ENCODE assay signal across 28 mouse cellular contexts in the genomic region with DNA sequence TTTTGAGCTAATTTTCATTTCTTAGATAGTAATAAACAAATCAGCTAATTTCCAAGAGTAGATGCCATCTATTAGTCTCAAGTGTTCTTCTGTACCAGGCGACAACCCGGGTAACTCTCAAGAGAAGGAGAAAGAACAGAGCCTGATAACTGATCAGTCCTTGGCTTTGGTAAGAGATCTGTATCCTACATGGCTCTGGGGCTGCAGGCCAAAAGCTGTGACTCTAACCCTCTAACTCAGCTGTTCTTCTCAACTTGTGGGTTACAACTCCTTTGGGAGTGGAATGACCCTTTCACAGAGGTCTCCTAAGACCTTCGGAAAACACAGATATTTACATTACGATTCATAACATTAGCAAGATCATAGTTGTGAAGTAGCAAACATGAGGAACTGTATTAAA.
DNase-seq lines count a peak whose midpoint lies in the region; ATAC-seq and TF ChIP-seq lines count a peak whose summit lies in the region.
"Had no signal": no experiment of that assay in that cellular context is flagged by ENCODE, and none has a peak within 500 bp of the region (broad histone marks: within the 10 kb centered on the region; RNA-seq: fewer than 3 reads in every experiment).

No protein-coding gene starts in this region.

- intact Hi-C loops in heart, adult 2 months (cut with DNase I), result no loop called here
- intact Hi-C loops in heart, postnatal 25 days (cut with DNase I), result no loop called here
- intact Hi-C loops in heart, postnatal 10 days (cut with DNase I), result no loop called here

- H3K4me1 ChIP-seq in heart, adult 2 months (ENCODE audit: control insufficient read depth, insufficient read depth, low read length), result peaks cover 3% of the 10 kb centered on the region
- H3K4me1 ChIP-seq in heart, embryonic 16.5 days (ENCODE audit: control insufficient read depth, insufficient read depth, low read length), result peaks cover 14% of the 10 kb centered on the region
- H3K4me1 ChIP-seq in bone marrow macrophage, adult 2 months (ENCODE audit: control insufficient read depth, insufficient read depth, low read length), result peaks cover 37% of the 10 kb centered on the region
- H3K4me1 ChIP-seq: embryonic facial prominence, embryonic 13.5 days; hindbrain, embryonic 10.5 days; intestine, embryonic 15.5 days; limb, embryonic 13.5 days; lung, embryonic 15.5 days; neural tube, embryonic 13.5 days had no signal

- H3K9me3 ChIP-seq in heart, embryonic 16.5 days (replicated peaks; ENCODE audit: control insufficient read depth, low read length), result no peaks in the 10 kb centered on the region
- H3K9me3 ChIP-seq: embryonic facial prominence, embryonic 13.5 days; hindbrain, embryonic 10.5 days; intestine, embryonic 15.5 days; limb, embryonic 13.5 days; lung, embryonic 15.5 days; midbrain, embryonic 12.5 days; neural tube, embryonic 13.5 days had no signal

- DNase-seq in heart, adult 2 months, result no peak
- no peak for DNase-seq in heart, postnatal 25 days (ENCODE audit: low spot score)
- DNase-seq in heart, postnatal 10 days, result no peak
- peak; percentile 44 for DNase-seq in 3T3-L1 (ENCODE audit: low read depth, low spot score)
- no peak for DNase-seq in c-Kit-positive CD71-positive TER-119-positive erythroid progenitor cells, embryonic 14.5 days (ENCODE audit: low spot score)
- no peak for DNase-seq in cerebellum, adult 9-10 months
- DNase-seq: adrenal gland, adult 8-10 months; cerebellum, adult 11-12 months; layer of hippocampus, adult 9-11 months; right cerebral cortex, postnatal 4 days; thymus, adult 18-20 months; thymus, postnatal 25 days had no signal

- H3K27ac ChIP-seq in heart, adult 2 months, result peak overlapping the region; percentile 79
- peak overlapping the region; percentile 40 for H3K27ac ChIP-seq in heart, embryonic 16.5 days (ENCODE audit: low read length)
- peak overlapping the region; percentile 86 for H3K27ac ChIP-seq in bone marrow macrophage, adult 2 months (ENCODE audit: insufficient read depth, low read depth, low read length)
- H3K27ac ChIP-seq: embryonic facial prominence, embryonic 13.5 days; hindbrain, embryonic 10.5 days; hindbrain, postnatal 0 days; intestine, embryonic 15.5 days; kidney, postnatal 0 days; limb, embryonic 13.5 days; lung, embryonic 15.5 days; midbrain, embryonic 12.5 days; neural tube, embryonic 13.5 days; stomach, postnatal 0 days had no signal

- H3K9ac ChIP-seq in heart, adult 2 months (ENCODE audit: low read depth, low read length), result peak overlapping the region; percentile 42; the same call in 1 of the 2 replicates
- H3K9ac ChIP-seq in heart, embryonic 16.5 days (ENCODE audit: low read length), result no peak overlapping the region
- H3K9ac ChIP-seq: embryonic facial prominence, embryonic 13.5 days; intestine, embryonic 15.5 days; limb, embryonic 13.5 days; lung, embryonic 15.5 days; midbrain, embryonic 12.5 days; neural tube, embryonic 13.5 days had no signal

- H3K36me3 ChIP-seq in heart, adult 2 months (ENCODE audit: control insufficient read depth, insufficient read depth, low read length), result peaks cover 9% of the 10 kb centered on the region
- no peaks in the 10 kb centered on the region for H3K36me3 ChIP-seq in heart, embryonic 16.5 days (ENCODE audit: control insufficient read depth, insufficient read depth)
- H3K36me3 ChIP-seq: embryonic facial prominence, embryonic 13.5 days; hindbrain, embryonic 10.5 days; intestine, embryonic 15.5 days; limb, embryonic 13.5 days; lung, embryonic 15.5 days; midbrain, embryonic 12.5 days; neural tube, embryonic 13.5 days had no signal

- no peak overlapping the region for H3K4me2 ChIP-seq in heart, embryonic 16.5 days (ENCODE audit: low read depth, low read length)
- H3K4me2 ChIP-seq: embryonic facial prominence, embryonic 13.5 days; intestine, embryonic 15.5 days; limb, embryonic 13.5 days; liver, embryonic 11.5 days; lung, embryonic 15.5 days; midbrain, embryonic 12.5 days; neural tube, embryonic 13.5 days had no signal

- no peak overlapping the region for H3K4me3 ChIP-seq in heart, adult 2 months
- no peak overlapping the region for H3K4me3 ChIP-seq in heart, embryonic 16.5 days (ENCODE audit: low read length)
- no peak overlapping the region for H3K4me3 ChIP-seq in bone marrow macrophage, adult 2 months (ENCODE audit: insufficient read depth, low read length)
- H3K4me3 ChIP-seq: embryonic facial prominence, embryonic 13.5 days; erythroblast, embryonic 14.5 days; hindbrain, embryonic 10.5 days; intestine, embryonic 15.5 days; limb, embryonic 13.5 days; lung, embryonic 15.5 days; midbrain, embryonic 12.5 days; neural tube, embryonic 13.5 days had no signal

- TF ChIP-seq EP300 in heart, adult 2 months (IDR thresholded peaks at IDR 0.05; ENCODE audit: insufficient read depth, low read depth, low read length), result no peak

- no peaks in the 10 kb centered on the region for H3K27me3 ChIP-seq in heart, adult 2 months (ENCODE audit: control insufficient read depth, insufficient read depth, low read length)
- H3K27me3 ChIP-seq in heart, embryonic 16.5 days (ENCODE audit: control insufficient read depth, insufficient read depth, low read length), result no peaks in the 10 kb centered on the region
- H3K27me3 ChIP-seq: embryonic facial prominence, embryonic 13.5 days; intestine, embryonic 15.5 days; limb, embryonic 13.5 days; lung, embryonic 15.5 days; midbrain, embryonic 12.5 days; neural tube, embryonic 13.5 days had no signal

- 57% methylated on average over 4 of the region's 4 CpGs for whole genome bisulfite sequencing in heart, adult 2 months
- 53% methylated on average over 4 of the region's 4 CpGs for WGBS in heart, embryonic 16.5 days

- no peak for ATAC-seq in heart, embryonic 16.5 days (replicated peaks; ENCODE audit: extremely low read depth, insufficient read depth, low FRiP score)
- ATAC-seq: CD4-positive, CD25-positive, alpha-beta regulatory T cell, adult 4 months; forebrain, embryonic 16.5 days; hindbrain, postnatal 0 days; intestine, embryonic 15.5 days had no signal

- no peak for TF ChIP-seq CTCF in heart, adult 2 months (IDR thresholded peaks at IDR 0.05)
- no peak for TF ChIP-seq CTCF in bone marrow macrophage, adult 2 months (IDR thresholded peaks at IDR 0.05; ENCODE audit: low read depth, low read length)

- H3K79me2 ChIP-seq in heart, adult 2 months (replicated peaks; ENCODE audit: control insufficient read depth, insufficient read depth, low read length), result no peaks in the 10 kb centered on the region; the same call in 1 of the 2 replicates

- TF ChIP-seq POLR2A in heart, adult 2 months (IDR thresholded peaks at IDR 0.05; ENCODE audit: insufficient read depth, low read depth, low read length), result no peak
- no peak for TF ChIP-seq POLR2A in bone marrow macrophage, adult 2 months (IDR thresholded peaks at IDR 0.05; ENCODE audit: borderline replicate concordance, low read depth, low read length)
